Mouse (Mus musculus) c-Kit-positive CD71-positive TER-119-positive erythroid progenitor cells, embryonic 14.5 days (primary cell): ENCODE data around the gene Ccdc163.

Experiments used
- DNase-seq: peaks from one replicate; pipeline ENCODE4 v3.0.0-alpha.2; 2013; ENCODE audit warnings: low spot score

Ccdc163 gene

DNA sequence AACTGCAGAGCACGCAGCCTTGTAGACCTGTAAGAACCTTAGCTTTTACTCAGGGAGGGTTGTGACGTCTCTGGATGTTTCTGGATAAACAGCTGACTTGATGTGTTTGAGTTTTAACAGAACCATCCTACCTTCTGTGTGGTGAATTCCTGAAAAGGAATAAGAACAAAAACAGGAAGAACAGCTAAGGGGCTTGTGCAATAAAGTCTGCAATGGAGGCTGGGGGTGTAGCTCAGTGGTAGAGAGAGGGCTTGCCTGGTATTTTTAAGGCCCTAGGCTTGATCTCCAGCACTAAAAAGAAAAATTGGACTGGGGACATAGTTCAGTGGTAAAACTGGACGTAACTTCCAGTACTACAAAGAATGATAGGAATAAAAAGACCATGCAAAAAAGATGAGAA is 68.8 kb downstream of the Ccdc163 start:
- no peak for DNase-seq

DNA sequence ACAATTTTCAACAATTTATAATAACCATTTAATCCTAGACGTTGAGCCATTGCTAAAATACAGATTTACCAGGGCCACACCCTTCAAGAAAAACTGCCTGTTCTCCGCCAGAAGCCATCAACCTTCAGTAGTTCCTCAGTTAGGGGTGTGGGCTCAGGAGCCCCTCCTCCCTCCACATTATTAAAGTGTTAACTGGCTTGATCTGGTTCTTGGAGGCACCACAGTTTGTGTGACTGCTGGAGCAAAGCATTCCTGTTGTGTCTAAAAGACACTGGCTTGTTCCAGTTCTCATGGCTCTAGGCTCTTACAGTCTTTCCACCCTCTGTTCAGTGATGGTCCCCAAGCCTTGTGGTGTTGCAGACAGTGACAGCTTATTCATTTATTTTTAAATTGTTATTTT is 72.2 kb downstream of the Ccdc163 start:
- no peak for DNase-seq

DNA sequence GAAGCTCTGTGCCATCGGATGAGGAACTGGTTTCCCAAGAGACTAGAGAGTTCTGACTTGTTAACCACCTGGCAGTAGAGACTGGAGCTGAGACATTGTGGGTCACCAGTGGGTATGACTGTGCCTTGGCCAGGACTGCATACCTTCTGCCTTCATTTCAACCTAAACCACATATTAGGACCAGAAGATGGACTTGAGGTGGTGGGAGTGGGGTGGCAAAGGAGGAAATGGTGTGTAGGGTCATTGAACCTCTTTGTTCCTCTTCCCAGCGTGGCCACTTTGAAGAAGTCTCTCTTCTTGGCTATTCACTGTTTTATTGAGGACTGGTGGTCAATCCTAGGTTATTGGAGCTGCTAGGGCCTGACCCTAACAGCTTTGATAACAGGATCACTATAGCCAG is 73.1 kb downstream of the Ccdc163 start:
- DNase-seq, result no peak

DNA sequence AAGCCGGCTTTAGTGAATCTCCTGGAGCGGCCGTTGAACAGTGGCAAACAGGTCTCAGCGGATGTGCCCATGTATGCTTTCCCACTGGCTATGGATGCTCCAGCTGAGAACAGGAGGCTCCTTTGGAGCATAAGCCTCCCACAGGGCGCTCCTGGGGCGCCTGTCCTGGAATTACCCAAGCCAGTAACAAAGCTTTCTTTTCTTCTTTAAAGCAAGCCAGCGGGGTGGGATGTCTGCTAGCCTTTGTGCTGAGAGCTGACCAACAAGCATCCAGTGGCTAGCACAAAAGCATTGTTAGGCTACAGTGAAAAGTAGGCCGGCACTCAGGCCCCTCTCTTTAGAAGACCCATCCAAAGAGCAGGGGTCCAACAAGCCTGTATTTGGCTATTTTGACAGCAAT is 73.9 kb downstream of the Ccdc163 start:
- no peak for DNase-seq

DNA sequence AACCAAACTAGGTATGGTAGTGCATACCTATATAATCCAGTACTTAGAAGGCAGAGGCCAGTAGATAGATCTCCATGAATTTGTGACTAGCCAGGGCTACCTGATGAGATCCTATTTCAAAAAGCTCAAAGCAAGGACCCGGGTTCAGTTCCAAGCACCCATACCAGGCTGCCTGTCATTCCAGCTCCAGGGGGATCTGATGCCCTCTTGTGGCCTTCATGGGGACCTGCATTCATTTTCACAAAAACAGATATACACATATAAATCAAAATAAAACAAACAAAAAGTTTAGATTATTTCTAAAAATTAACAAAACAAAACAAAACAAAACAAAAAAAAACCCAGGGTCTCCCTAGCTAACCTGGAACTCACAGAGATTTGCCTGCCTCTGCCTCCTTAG is 78.3 kb downstream of the Ccdc163 start:
- no peak for DNase-seq

DNA sequence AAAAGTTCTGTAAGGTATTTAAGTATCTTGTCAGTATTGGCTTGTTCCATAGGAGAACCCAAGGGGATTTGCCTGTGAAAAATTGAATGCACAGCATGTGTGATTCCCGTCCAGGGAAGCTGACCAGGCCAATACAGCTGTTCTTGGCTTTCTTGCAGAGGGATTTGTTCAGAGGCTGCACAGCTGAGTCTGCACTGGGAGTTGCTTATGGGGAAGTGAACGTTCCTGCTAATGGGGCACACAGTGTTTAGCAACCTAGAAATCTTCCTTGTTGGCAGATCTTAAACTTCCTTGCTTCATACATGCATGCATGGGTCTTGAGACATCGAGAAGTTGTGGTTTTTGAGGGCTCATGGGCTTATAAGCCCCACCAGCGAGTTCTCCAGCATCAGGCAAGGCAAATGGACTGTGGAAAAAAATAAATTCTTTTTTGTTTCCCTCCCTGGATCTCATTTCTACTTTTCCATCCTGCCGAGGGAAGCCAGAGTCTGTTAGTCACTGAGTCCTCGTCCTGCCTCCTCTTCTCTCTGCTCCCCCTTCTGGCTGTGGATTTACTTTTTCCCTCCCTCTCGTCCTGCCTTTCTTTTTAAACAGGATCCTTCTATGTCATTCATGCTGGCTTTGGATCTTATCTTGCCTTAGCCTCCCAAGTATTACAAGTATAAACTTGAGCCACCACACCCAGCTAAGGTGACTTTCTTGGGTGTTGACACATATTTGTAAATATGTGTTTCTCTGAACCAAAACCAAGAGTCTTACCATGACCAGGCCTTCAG is 79.9 kb downstream of the Ccdc163 start:
- no peak for DNase-seq

DNA sequence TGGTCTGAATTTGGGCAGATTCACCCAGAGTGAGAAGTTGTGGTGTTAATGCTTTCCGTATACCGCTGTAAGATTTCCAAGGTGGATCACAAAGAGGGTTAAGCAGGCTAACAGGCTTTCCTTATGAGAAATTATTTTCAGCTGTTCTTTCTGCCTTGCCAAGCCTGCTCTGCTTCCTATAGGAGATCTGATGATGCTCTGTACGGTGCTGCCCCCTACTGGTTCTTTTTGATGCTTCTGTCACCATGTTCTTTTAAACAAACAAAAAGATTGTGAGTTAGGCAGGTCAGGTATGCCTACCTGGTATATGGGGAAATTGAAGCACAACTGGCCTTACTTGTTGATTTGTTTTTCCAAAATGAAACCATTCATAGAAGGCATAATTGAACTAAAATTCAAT is 80.6 kb downstream of the Ccdc163 start:
- peak; percentile 81 for DNase-seq

DNA sequence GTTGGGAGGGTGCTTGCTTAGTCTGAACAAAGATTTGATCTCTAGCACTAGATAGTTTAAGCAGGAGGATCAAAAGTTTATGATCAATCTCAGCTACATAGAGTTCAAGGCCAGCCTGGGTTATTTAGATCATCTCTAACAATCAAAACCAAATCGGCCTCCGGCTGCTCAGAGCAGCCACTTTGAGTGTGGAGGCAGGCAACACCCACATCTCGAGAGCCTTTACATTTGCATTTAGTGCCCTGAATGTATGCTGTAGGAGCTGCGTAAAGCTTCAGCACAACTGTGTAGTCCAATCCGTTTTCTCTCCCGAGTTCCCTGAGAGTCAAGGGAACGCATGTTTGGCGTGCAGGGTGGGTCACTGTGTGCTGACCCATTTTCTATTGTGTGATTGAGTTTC is 84.1 kb downstream of the Ccdc163 start:
- DNase-seq, result no peak

DNA sequence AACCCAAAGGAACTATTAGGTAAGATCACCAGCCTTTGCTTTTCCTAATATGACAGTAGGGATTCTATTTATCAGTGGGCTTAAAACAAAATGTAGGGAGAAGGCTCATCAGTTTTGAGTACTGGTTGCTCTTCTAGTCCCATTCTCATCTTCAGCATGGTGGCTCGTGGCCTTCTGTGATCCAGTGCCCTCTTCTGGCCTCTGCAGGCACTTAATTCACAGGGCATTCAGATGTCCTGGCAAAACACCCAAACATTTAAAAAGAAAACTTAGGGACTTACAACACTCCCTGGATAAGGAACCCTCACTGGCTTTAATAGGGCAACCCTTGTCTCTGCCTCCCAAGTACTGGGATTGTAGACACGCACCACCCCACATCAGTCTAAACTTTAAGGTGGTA is 86.0 kb downstream of the Ccdc163 start:
- no peak for DNase-seq

DNA sequence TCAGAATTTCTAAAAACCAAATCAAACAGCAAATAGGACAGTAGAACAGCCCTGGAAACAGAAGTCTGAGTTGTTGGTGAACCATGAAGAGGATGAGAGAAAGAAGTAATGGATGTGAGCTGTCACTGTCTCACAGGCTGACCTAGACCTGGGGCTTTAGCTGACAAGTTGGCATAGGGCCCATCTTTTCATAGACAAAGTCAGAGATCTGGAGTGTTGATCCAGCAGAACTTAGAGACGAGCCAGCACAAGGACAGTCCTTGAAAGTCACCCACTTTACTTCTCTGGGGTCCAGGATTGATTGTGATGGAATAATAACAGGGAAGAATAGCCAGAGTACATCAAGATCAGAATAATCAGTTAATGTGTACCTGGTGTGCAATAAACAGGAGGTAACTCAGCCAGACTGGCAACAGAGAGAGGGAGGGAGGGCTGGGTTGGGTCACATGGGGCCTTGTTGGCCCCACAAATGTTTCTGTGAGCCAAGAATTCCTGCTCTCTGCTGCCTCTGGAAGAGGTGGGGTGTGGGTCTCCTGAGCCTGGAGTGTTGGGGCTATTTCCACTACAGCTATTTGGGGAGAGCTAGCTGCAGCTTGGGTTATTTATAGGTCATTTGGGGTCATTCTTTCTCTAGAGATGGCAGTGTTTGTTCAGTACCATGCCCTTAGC is 88.3 kb downstream of the Ccdc163 start:
- no peak for DNase-seq

DNA sequence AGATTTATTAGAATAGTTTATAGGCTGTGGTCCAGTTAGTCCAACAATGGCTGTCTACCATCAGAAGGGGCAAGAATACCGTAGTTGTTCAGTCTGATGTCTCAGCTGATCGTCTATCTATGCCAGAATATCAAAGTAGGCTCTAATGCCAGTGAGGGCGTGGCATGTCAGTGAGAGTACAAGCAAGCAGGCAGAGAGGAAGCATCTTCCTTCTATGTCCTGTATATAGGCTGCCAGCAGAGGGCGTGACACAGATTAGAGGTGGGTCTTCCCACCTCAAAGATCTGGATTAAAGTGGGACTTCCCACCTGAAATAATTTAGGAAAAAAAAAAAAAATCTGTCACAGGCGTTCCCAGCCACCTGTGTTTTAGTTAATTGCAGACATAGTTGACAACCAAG is 91.6 kb downstream of the Ccdc163 start:
- DNase-seq, result peak; percentile 42
